Mouse (Mus musculus): ENCODE results near the gene Plscr5. TPM values are rescaled to one million over a fixed set of nuclear protein-coding genes. Genes with fewer than 3 reads are reported as not detected.
"Not testable (repeated sequence)": the region's sequence is repeated elsewhere in the genome, so short reads cannot be mapped to it uniquely, and the experiment has no call there.

Gene Plscr5
- not detected in 2 replicates for polyA plus RNA-seq (2016; fragmentation: Nextera tagmentation; extraction: Ambion mirVana)

GRCm38 (mm10) chr9:92192636-92193035, at the start of gene Plscr5:
Gene Plscr5, plus strand, starts transcription at chr9:92192936.
- ATAC-seq (ENCODE audit: low FRiP score), result not testable (repeated sequence)
- 83% methylated on average over 9 of the region's 9 CpGs for WGBS

GRCm38 (mm10) chr9:92147555-92148248, 45.0 kb upstream of the Plscr5 start:
- no peaks in the 10 kb centered on the region for H3K36me3 ChIP-seq (replicated peaks)
- H3K4me3 ChIP-seq (replicated peaks), result no peak overlapping the region
- H3K27ac ChIP-seq, result no peak overlapping the region
- 22% methylated on average over 7 of the region's 7 CpGs for WGBS
- H3K4me1 ChIP-seq, result no peaks in the 10 kb centered on the region
- H3K9ac ChIP-seq, result no peak overlapping the region
- ATAC-seq (ENCODE audit: low FRiP score), result peak; percentile 82
- no peak overlapping the region for H3K4me2 ChIP-seq
- no peaks in the 10 kb centered on the region for H3K27me3 ChIP-seq
- no peaks in the 10 kb centered on the region for H3K9me3 ChIP-seq

More at GRCm38 (mm10) chr9:92192636-92193035, at the start of gene Plscr5:
- H3K27me3 ChIP-seq; H3K36me3 ChIP-seq (replicated peaks); H3K27ac ChIP-seq; H3K4me1 ChIP-seq; H3K9ac ChIP-seq; H3K4me3 ChIP-seq (replicated peaks); H3K4me2 ChIP-seq; H3K9me3 ChIP-seq: not testable (repeated sequence)

- no peak overlapping the region for H3K4me2 ChIP-seq
- H3K9me3 ChIP-seq, result no peaks in the 10 kb centered on the region
- WGBS, result 69% methylated on average over 4 of the region's 4 CpGs
- no peaks in the 10 kb centered on the region for H3K4me1 ChIP-seq
- no peaks in the 10 kb centered on the region for H3K27me3 ChIP-seq
- no peak overlapping the region for H3K27ac ChIP-seq
- ATAC-seq (ENCODE audit: low FRiP score), result no peak
- H3K9ac ChIP-seq, result no peak overlapping the region
- H3K4me3 ChIP-seq (replicated peaks), result no peak overlapping the region
- no peaks in the 10 kb centered on the region for H3K36me3 ChIP-seq (replicated peaks)
Measured at GRCm38 (mm10) chr9:92162213-92162612, 30.5 kb upstream of the Plscr5 start.

GRCm38 (mm10) chr9:92173318-92173985, 19.3 kb upstream of the Plscr5 start:
- Histone ChIP-seq H3K4me1 (peaks cover 9% of the 10 kb centered on the region), H3K9ac (no peak overlapping the region), H3K4me3 (replicated peaks) (no peak overlapping the region), H3K4me2 (no peak overlapping the region), H3K27ac (no peak overlapping the region), H3K9me3 (no peaks in the 10 kb centered on the region), H3K27me3 (no peaks in the 10 kb centered on the region), H3K36me3 (replicated peaks) (no peaks in the 10 kb centered on the region)
- ATAC-seq (ENCODE audit: low FRiP score), result peak; percentile 43
- 92% methylated on average over 3 of the region's 3 CpGs for WGBS

GRCm38 (mm10) chr9:92174176-92175075, 18.3 kb upstream of the Plscr5 start:
- no peak overlapping the region for H3K9ac ChIP-seq
- H3K36me3 ChIP-seq (replicated peaks), result no peaks in the 10 kb centered on the region
- H3K4me2 ChIP-seq, result peak overlapping the region; percentile 24; the same call in 1 of the 2 replicates
- H3K4me1 ChIP-seq, result peaks cover 9% of the 10 kb centered on the region
- no peaks in the 10 kb centered on the region for H3K9me3 ChIP-seq
- 25% methylated on average over 15 of the region's 15 CpGs for WGBS
- ATAC-seq (ENCODE audit: low FRiP score), result peak; percentile 81
- no peak overlapping the region for H3K4me3 ChIP-seq (replicated peaks)
- no peaks in the 10 kb centered on the region for H3K27me3 ChIP-seq
- H3K27ac ChIP-seq, result no peak overlapping the region

GRCm38 (mm10) chr9:92178861-92179469, 13.8 kb upstream of the Plscr5 start:
- H3K4me3 ChIP-seq (replicated peaks), result no peak overlapping the region
- ATAC-seq (ENCODE audit: low FRiP score), result peak; percentile 75
- H3K4me2 ChIP-seq, result no peak overlapping the region
- H3K27ac ChIP-seq, result no peak overlapping the region
- 34% methylated on average over 2 of the region's 2 CpGs for WGBS
- peaks cover 9% of the 10 kb centered on the region for H3K4me1 ChIP-seq
- H3K9ac ChIP-seq, result no peak overlapping the region
- H3K36me3 ChIP-seq (replicated peaks), result no peaks in the 10 kb centered on the region
- H3K9me3 ChIP-seq, result no peaks in the 10 kb centered on the region
- no peaks in the 10 kb centered on the region for H3K27me3 ChIP-seq

GRCm38 (mm10) chr9:92191295-92191694, 1.4 kb upstream of the Plscr5 start:
- Histone ChIP-seq H3K27me3 (no peaks in the 10 kb centered on the region), H3K36me3 (replicated peaks) (no peaks in the 10 kb centered on the region), H3K9me3 (no peaks in the 10 kb centered on the region), H3K4me2 (no peak overlapping the region), H3K4me1 (no peaks in the 10 kb centered on the region), H3K27ac (no peak overlapping the region), H3K4me3 (replicated peaks) (no peak overlapping the region), H3K9ac (no peak overlapping the region)
- WGBS, result 76% methylated on average over 2 of the region's 2 CpGs
- ATAC-seq (ENCODE audit: low FRiP score), result no peak

GRCm38 (mm10) chr9:92198408-92198807, 5.7 kb downstream of the Plscr5 start:
- Histone ChIP-seq H3K4me1 (no peaks in the 10 kb centered on the region), H3K9ac (no peak overlapping the region), H3K27me3 (no peaks in the 10 kb centered on the region), H3K36me3 (replicated peaks) (no peaks in the 10 kb centered on the region), H3K9me3 (no peaks in the 10 kb centered on the region), H3K4me3 (replicated peaks) (no peak overlapping the region), H3K4me2 (no peak overlapping the region), H3K27ac (no peak overlapping the region)
- 75% methylated on average over 3 of the region's 3 CpGs for WGBS
- ATAC-seq (ENCODE audit: low FRiP score), result no peak

GRCm38 (mm10) chr9:92199564-92199963, 6.8 kb downstream of the Plscr5 start:
- no peaks in the 10 kb centered on the region for H3K27me3 ChIP-seq
- ATAC-seq (ENCODE audit: low FRiP score), result no peak
- 93% methylated on average over 5 of the region's 5 CpGs for WGBS
- H3K27ac ChIP-seq, result no peak overlapping the region
- H3K36me3 ChIP-seq (replicated peaks), result no peaks in the 10 kb centered on the region
- H3K4me1 ChIP-seq, result no peaks in the 10 kb centered on the region
- no peaks in the 10 kb centered on the region for H3K9me3 ChIP-seq
- no peak overlapping the region for H3K4me2 ChIP-seq
- H3K9ac ChIP-seq, result no peak overlapping the region
- no peak overlapping the region for H3K4me3 ChIP-seq (replicated peaks)

- H3K4me2 ChIP-seq, result no peak overlapping the region
- H3K9ac ChIP-seq, result no peak overlapping the region
- no peaks in the 10 kb centered on the region for H3K4me1 ChIP-seq
- no peak overlapping the region for H3K27ac ChIP-seq
- H3K36me3 ChIP-seq (replicated peaks), result no peaks in the 10 kb centered on the region
- H3K4me3 ChIP-seq (replicated peaks), result no peak overlapping the region
- 76% methylated on average over 2 of the region's 2 CpGs for WGBS
- no peaks in the 10 kb centered on the region for H3K27me3 ChIP-seq
- H3K9me3 ChIP-seq, result no peaks in the 10 kb centered on the region
- ATAC-seq (ENCODE audit: low FRiP score), result no peak
Measured at GRCm38 (mm10) chr9:92204397-92204796, 11.7 kb downstream of the Plscr5 start.

GRCm38 (mm10) chr9:92207307-92207706, 14.6 kb downstream of the Plscr5 start:
- peak; percentile 68; the same call in 1 of the 2 replicates for ATAC-seq (ENCODE audit: low FRiP score)
- Histone ChIP-seq H3K9ac (no peak overlapping the region), H3K4me2 (no peak overlapping the region), H3K36me3 (replicated peaks) (no peaks in the 10 kb centered on the region), H3K27ac (no peak overlapping the region), H3K4me3 (replicated peaks) (no peak overlapping the region), H3K9me3 (no peaks in the 10 kb centered on the region), H3K4me1 (no peaks in the 10 kb centered on the region), H3K27me3 (no peaks in the 10 kb centered on the region)
- WGBS, result 47% methylated on average over 4 of the region's 4 CpGs

- no peaks in the 10 kb centered on the region for H3K4me1 ChIP-seq
- no peak overlapping the region for H3K27ac ChIP-seq
- ATAC-seq (ENCODE audit: low FRiP score), result no peak
- H3K36me3 ChIP-seq (replicated peaks), result no peaks in the 10 kb centered on the region
- H3K4me3 ChIP-seq (replicated peaks), result no peak overlapping the region
- no peaks in the 10 kb centered on the region for H3K9me3 ChIP-seq
- no peak overlapping the region for H3K9ac ChIP-seq
- WGBS, result 88% methylated on average over 8 of the region's 8 CpGs
- no peak overlapping the region for H3K4me2 ChIP-seq
- no peaks in the 10 kb centered on the region for H3K27me3 ChIP-seq
Measured at GRCm38 (mm10) chr9:92207757-92208156, 15.0 kb downstream of the Plscr5 start.

All from forebrain, embryonic 12.5 days (tissue).